Mouse (Mus musculus) C2C12 (cell line): Measurements from ENCODE around the gene Kng1. TPM values are rescaled to one million over a fixed set of nuclear protein-coding genes. Genes with fewer than 3 reads are reported as not detected.
"Not testable (repeated sequence)": the region's sequence is repeated elsewhere in the genome, so short reads cannot be mapped to it uniquely, and the experiment has no call there.

Source experiments
- H3K27me3 ChIP-seq: one replicate; pipeline ENCODE4 v1.6.1; 2011; ENCODE audit not compliant: control insufficient read depth, insufficient read depth, insufficient read length
- H3K36me3 ChIP-seq: one replicate; pipeline ENCODE4 v1.6.1; 2011; ENCODE audit not compliant: control insufficient read depth, insufficient read depth
- H3K4me3 ChIP-seq: one replicate; pipeline ENCODE4 v1.5.1; 2011; ENCODE audit warnings: mild to moderate bottlenecking, control low read depth; ENCODE audit not compliant: poor library complexity, insufficient read depth, severe bottlenecking
- H3K79me2 ChIP-seq: one replicate; pipeline ENCODE4 v1.6.1; 2011; ENCODE audit not compliant: control insufficient read depth, insufficient read depth
- H3K79me3 ChIP-seq: one replicate; pipeline ENCODE4 v1.6.1; 2011; ENCODE audit warnings: low read depth, control low read depth
- H3ac ChIP-seq: one replicate; pipeline ENCODE3; 2011; ENCODE audit warnings: low read depth; ENCODE audit not compliant: control insufficient read depth, insufficient read length
- CEBPB ChIP-seq: IDR thresholded peaks from one replicate; pipeline ENCODE4 v1.6.1; 2011; ENCODE audit warnings: low read depth, mild to moderate bottlenecking, control low read depth, moderate library complexity
- CTCF ChIP-seq: IDR thresholded peaks from one replicate; pipeline ENCODE4 v1.5.1; 2011; ENCODE audit not compliant: control insufficient read depth, insufficient read depth, insufficient read length
- FOSL1 ChIP-seq: IDR thresholded peaks from one replicate; pipeline ENCODE4 v1.8.0; 2011; ENCODE audit warnings: mild to moderate bottlenecking, low read length; ENCODE audit not compliant: poor library complexity, insufficient read depth, severe bottlenecking
- MAX ChIP-seq: IDR thresholded peaks from one replicate; pipeline ENCODE4 v1.6.1; 2011; ENCODE audit warnings: mild to moderate bottlenecking, control low read depth
- MYOD1 ChIP-seq: IDR thresholded peaks from one replicate; pipeline ENCODE4 v1.6.1; 2011; ENCODE audit warnings: low read depth; ENCODE audit not compliant: control insufficient read depth, insufficient read length
- USF1 ChIP-seq: IDR thresholded peaks from one replicate; pipeline ENCODE4 v1.6.1; 2011; ENCODE audit warnings: low read depth, mild to moderate bottlenecking, control low read depth, moderate library complexity
- polyA plus RNA-seq: library from polyadenylated mRNA; unstranded; fragments of >200 nt; fragmentation: generic; extraction: Trizol; gene quantifications from one replicate; pipeline ENCODE4 v1.2.1, GENCODE M21; 2012; ENCODE audit warnings: missing spikeins

Gene Kng1
- polyA plus RNA-seq, 1 experiment = not detected

GRCm38 (mm10) chr16:23087159-23087558 is 29.5 kb downstream of the Kng1 start:
- not testable (repeated sequence) for H3K79me2 ChIP-seq, H3ac ChIP-seq, H3K4me3 ChIP-seq, H3K27me3 ChIP-seq, H3K79me3 ChIP-seq, H3K36me3 ChIP-seq

DNA sequence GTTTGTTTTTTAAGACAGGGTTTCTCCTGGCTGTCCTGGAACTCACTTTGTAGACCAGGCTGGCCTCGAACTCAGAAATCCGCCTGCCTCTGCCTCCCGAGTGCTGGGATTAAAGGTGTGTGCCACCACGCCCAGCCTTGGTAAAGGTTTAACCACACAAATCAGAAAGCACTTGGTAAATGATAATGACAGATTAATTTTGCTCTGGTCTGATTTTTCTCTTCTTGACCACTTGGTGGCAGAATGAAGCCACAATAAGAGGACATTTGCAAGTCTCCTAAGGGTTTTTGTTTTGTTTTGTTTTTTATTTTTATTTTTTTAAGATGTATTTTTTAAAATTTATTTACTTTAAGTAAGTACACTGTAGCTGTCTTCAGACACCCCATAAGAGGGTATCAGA is 30.0 kb downstream of the Kng1 start:
- H3ac ChIP-seq, H3K4me3 ChIP-seq, H3K79me2 ChIP-seq, H3K36me3 ChIP-seq, H3K79me3 ChIP-seq, H3K27me3 ChIP-seq: not testable (repeated sequence)

GRCm38 (mm10) chr16:23088491-23088890 is 30.8 kb downstream of the Kng1 start:
- not testable (repeated sequence) for H3K36me3 ChIP-seq, H3K4me3 ChIP-seq, H3ac ChIP-seq, H3K79me3 ChIP-seq, H3K27me3 ChIP-seq, H3K79me2 ChIP-seq

GRCm38 (mm10) chr16:23091345-23091744 is 33.7 kb downstream of the Kng1 start:
- not testable (repeated sequence) for H3K36me3 ChIP-seq, H3K4me3 ChIP-seq, H3K27me3 ChIP-seq, H3K79me2 ChIP-seq, H3K79me3 ChIP-seq, H3ac ChIP-seq

GRCm38 (mm10) chr16:23093321-23093953 is 35.8 kb downstream of the Kng1 start:
- no peak for TF ChIP-seq MAX
- TF ChIP-seq FOSL1 = no peak
- no peak for TF ChIP-seq CEBPB
- no peak for TF ChIP-seq MYOD1
- no peak for TF ChIP-seq USF1
- H3K27me3 ChIP-seq = no peaks in the 10 kb centered on the region
- H3ac ChIP-seq = no peak overlapping the region
- no peaks in the 10 kb centered on the region for H3K79me2 ChIP-seq
- H3K79me3 ChIP-seq = no peaks in the 10 kb centered on the region
- H3K4me3 ChIP-seq = no peak overlapping the region
- no peaks in the 10 kb centered on the region for H3K36me3 ChIP-seq

GRCm38 (mm10) chr16:23094136-23094535 is 36.5 kb downstream of the Kng1 start:
- no peak overlapping the region for H3ac ChIP-seq
- no peak for TF ChIP-seq MYOD1
- no peak for TF ChIP-seq FOSL1
- no peak for TF ChIP-seq USF1
- no peak for TF ChIP-seq CTCF
- no peak overlapping the region for H3K4me3 ChIP-seq
- no peaks in the 10 kb centered on the region for H3K27me3 ChIP-seq
- no peaks in the 10 kb centered on the region for H3K36me3 ChIP-seq
- H3K79me2 ChIP-seq = no peaks in the 10 kb centered on the region
- H3K79me3 ChIP-seq = no peaks in the 10 kb centered on the region

GRCm38 (mm10) chr16:23095581-23095980 is 37.9 kb downstream of the Kng1 start:
- not testable (repeated sequence) for H3K79me2 ChIP-seq, H3K4me3 ChIP-seq, H3ac ChIP-seq, H3K79me3 ChIP-seq, H3K36me3 ChIP-seq, H3K27me3 ChIP-seq

DNA sequence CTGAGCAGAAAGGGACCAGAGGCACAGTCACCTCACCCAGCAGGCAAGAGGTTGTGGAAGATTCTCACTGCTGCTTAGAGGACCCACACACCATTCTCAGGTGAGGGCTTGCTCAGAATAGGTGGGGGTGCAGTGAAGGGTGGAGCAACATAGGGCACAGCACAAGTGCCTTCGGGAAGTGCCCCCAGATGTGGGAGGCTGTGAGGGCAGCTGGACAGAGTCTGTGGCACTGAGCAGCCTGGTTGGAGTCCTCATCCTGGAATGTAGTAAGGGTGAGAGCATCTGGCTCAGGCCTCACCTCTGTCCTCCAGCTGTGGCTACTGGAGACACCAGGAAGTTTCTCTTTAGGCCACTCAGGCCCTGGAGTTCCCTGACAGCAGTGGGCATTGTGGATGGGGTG is 39.2 kb downstream of the Kng1 start:
- not testable (repeated sequence) for H3K79me3 ChIP-seq

More for the DNA sequence above, 39.2 kb downstream of the Kng1 start:
- not testable (repeated sequence) for H3K4me3 ChIP-seq, H3K27me3 ChIP-seq, H3ac ChIP-seq, H3K79me2 ChIP-seq, H3K36me3 ChIP-seq
